Mouse (Mus musculus) CH12.LX (cell line): ENCODE measurements around the gene Elavl3. TPM values are rescaled to one million over a fixed set of nuclear protein-coding genes. Genes with fewer than 3 reads are reported as not detected.

Experiments
- DNase-seq: peaks from one replicate; pipeline ENCODE4 v3.0.0-alpha.2; 2013; ENCODE audit errors: extremely low read depth
- H3K27ac ChIP-seq: 2 replicates; pipeline ENCODE4 v1.5.1; 2012; ENCODE audit warnings: low read depth, mild to moderate bottlenecking, control low read depth, moderate library complexity; ENCODE audit not compliant: insufficient read depth
- H3K27me3 ChIP-seq: replicated peaks from 2 replicates; pipeline ENCODE3; 2012; ENCODE audit warnings: inconsistent platforms
- H3K36me3 ChIP-seq, 2 experiments: replicated peaks in 1 of 2; 2 replicates each; pipeline versions ENCODE3 to v1.6.1; 2012; ENCODE audit warnings: inconsistent platforms in 1 of 2, low read length in 1 of 2, mild to moderate bottlenecking in 1 of 2, mixed read lengths in 1 of 2, moderate library complexity in 1 of 2; ENCODE audit not compliant: control insufficient read depth in 1 of 2, insufficient read depth in 1 of 2
- H3K4me1 ChIP-seq, 2 experiments: 2 replicates each; pipeline ENCODE4 v1.6.1; 2012; ENCODE audit warnings: inconsistent platforms in 1 of 2, moderate library complexity in 1 of 2; ENCODE audit not compliant: insufficient read depth in 2 of 2, control insufficient read depth in 1 of 2
- H3K4me2 ChIP-seq: 2 replicates; pipeline ENCODE4 v1.6.1; 2012; ENCODE audit warnings: low read depth, mild to moderate bottlenecking, control low read depth; ENCODE audit not compliant: poor library complexity, insufficient read depth, severe bottlenecking
- H3K4me3 ChIP-seq, 3 experiments: fragments of 150-350 bp in 1 of 3; sonication (generic) in 1 of 3; replicated peaks in 1 of 3; 2 replicates each; pipeline versions ENCODE3 to v1.5.1; 2011 to 2012; ENCODE audit warnings: low read depth in 2 of 3, low read length in 2 of 3, mild to moderate bottlenecking in 2 of 3, moderate library complexity in 2 of 3, control low read depth in 1 of 3, improper control_type of control experiment in 1 of 3, inconsistent platforms in 1 of 3, mixed read lengths in 1 of 3; ENCODE audit not compliant: poor library complexity in 1 of 3
- H3K79me2 ChIP-seq: replicated peaks from 2 replicates; pipeline ENCODE4 v1.6.1; 2012; ENCODE audit warnings: mild to moderate bottlenecking, moderate library complexity; ENCODE audit not compliant: control insufficient read depth, poor library complexity, insufficient read depth, severe bottlenecking; ENCODE audit errors: extremely low read depth
- H3K9ac ChIP-seq: 2 replicates; pipeline ENCODE4 v1.6.1; 2012; ENCODE audit warnings: low read depth, mild to moderate bottlenecking, control low read depth, moderate library complexity; ENCODE audit not compliant: insufficient read depth
- H3K9me3 ChIP-seq: replicated peaks from 2 replicates; pipeline ENCODE3; 2012; ENCODE audit warnings: low read length, inconsistent platforms, mixed read lengths
- BHLHE40 ChIP-seq: IDR thresholded peaks from 2 replicates; pipeline ENCODE4 v1.6.1; 2011; ENCODE audit warnings: mild to moderate bottlenecking, low read depth, low read length, improper control_type of control experiment
- CHD1 ChIP-seq: IDR thresholded peaks from 2 replicates; pipeline ENCODE4 v1.6.1; 2012; ENCODE audit warnings: low read depth, low read length, improper control_type of control experiment, inconsistent platforms
- CHD2 ChIP-seq: IDR thresholded peaks from 2 replicates; pipeline ENCODE4 v1.6.1; 2011; ENCODE audit warnings: low read length, improper control_type of control experiment
- ELF1 ChIP-seq: IDR thresholded peaks from 2 replicates; pipeline ENCODE4 v1.6.1; 2014; ENCODE audit warnings: low read depth, mild to moderate bottlenecking, inconsistent platforms, low read length, improper control_type of control experiment
- ETS1 ChIP-seq: conservative IDR thresholded peaks from 2 replicates; pipeline ENCODE4 v1.6.1; 2012; ENCODE audit warnings: low read depth, mild to moderate bottlenecking, inconsistent platforms, low read length, improper control_type of control experiment, moderate library complexity
- HCFC1 ChIP-seq: IDR thresholded peaks from 2 replicates; pipeline ENCODE4 v1.6.1; 2012; ENCODE audit warnings: low read depth, mild to moderate bottlenecking, inconsistent platforms, low read length, improper control_type of control experiment
- JUND ChIP-seq: conservative IDR thresholded peaks from 2 replicates; pipeline ENCODE4 v1.6.1; 2011; ENCODE audit warnings: low read depth, low read length, improper control_type of control experiment
- MAX ChIP-seq: IDR thresholded peaks from 2 replicates; pipeline ENCODE4 v1.6.1; 2011; ENCODE audit warnings: low read length, improper control_type of control experiment
- MEF2A ChIP-seq: IDR thresholded peaks from 2 replicates; pipeline ENCODE4 v1.6.1; 2014; ENCODE audit warnings: low read depth, mild to moderate bottlenecking, inconsistent platforms, low read length, improper control_type of control experiment, borderline replicate concordance
- MYC ChIP-seq: IDR thresholded peaks from 2 replicates; pipeline ENCODE4 v1.6.1; 2011; ENCODE audit warnings: low read depth, mild to moderate bottlenecking, improper control_type of control experiment, low read length
- NRF1 ChIP-seq: IDR thresholded peaks from 2 replicates; pipeline ENCODE4 v1.6.1; 2014; ENCODE audit warnings: low read depth, mild to moderate bottlenecking, inconsistent platforms, low read length, improper control_type of control experiment, moderate library complexity
- POLR2A ChIP-seq: IDR thresholded peaks from 2 replicates; pipeline ENCODE4 v1.6.1; 2011; ENCODE audit warnings: low read depth, mild to moderate bottlenecking, improper control_type of control experiment, low read length
- RAD21 ChIP-seq: IDR thresholded peaks from 2 replicates; pipeline ENCODE4 v1.6.1; 2011; ENCODE audit warnings: low read depth, mild to moderate bottlenecking, low read length, improper control_type of control experiment, moderate library complexity
- TCF12 ChIP-seq: IDR thresholded peaks from 2 replicates; pipeline ENCODE4 v1.6.1; 2014; ENCODE audit warnings: low read depth, mild to moderate bottlenecking, inconsistent platforms, low read length, improper control_type of control experiment
- UBTF ChIP-seq: IDR thresholded peaks from 2 replicates; pipeline ENCODE4 v1.6.1; 2012; ENCODE audit warnings: low read depth, mild to moderate bottlenecking, inconsistent platforms, low read length, improper control_type of control experiment, moderate library complexity
- USF1 ChIP-seq: IDR thresholded peaks from 2 replicates; pipeline ENCODE4 v1.6.1; 2014; ENCODE audit warnings: low read depth, mild to moderate bottlenecking, inconsistent platforms, low read length, improper control_type of control experiment
- USF2 ChIP-seq: conservative IDR thresholded peaks from 2 replicates; pipeline ENCODE4 v1.6.1; 2011; ENCODE audit warnings: low read depth, low read length, improper control_type of control experiment
- ZC3H11A ChIP-seq: IDR thresholded peaks from 2 replicates; pipeline ENCODE4 v1.6.1; 2012; ENCODE audit warnings: low read depth, mild to moderate bottlenecking, inconsistent platforms, low read length, improper control_type of control experiment
- ZNF384 ChIP-seq: IDR thresholded peaks from 2 replicates; pipeline ENCODE4 v1.6.1; 2012; ENCODE audit warnings: low read depth, low read length, improper control_type of control experiment, inconsistent platforms
- dilution Hi-C: fragments of 300-500 bp; cut with MboI; formaldehyde crosslinking; loops from 2 replicates; pipeline ENCODE4 v1.14.3; 2020; ENCODE audit warnings: low sequenced_read_pairs; ENCODE audit not compliant: extremely low pct_unique_long_range_greater_than_20kb, extremely low pct_ligation_motif_present
- in situ Hi-C: fragments of 300-500 bp; cut with MboI; formaldehyde crosslinking; loops from 3 replicates; pipeline ENCODE4 v1.14.3; 2019; ENCODE audit warnings: low sequenced_read_pairs, low pct_ligation_motif_present, low pct_unique_long_range_greater_than_20kb, mixed read lengths
- polyA plus RNA-seq: library from polyadenylated mRNA; unstranded; fragments of >175 nt; gene quantifications from 2 replicates; pipeline ENCODE4 v1.2.1, GENCODE M21; 2012; ENCODE audit warnings: low read depth; ENCODE audit not compliant: insufficient read length
- total RNA-seq, 2 experiments: library from RNA; depleted of rRNA; stranded (reverse); fragments of 300-350 nt in 1 of 2; fragments of >200 nt in 1 of 2; gene quantifications; 2 replicates each; pipeline ENCODE4 v1.2.3; 2012 to 2014

The Elavl3 gene
- total and polyA plus RNA-seq, 3 experiments: 0.04 to 0.06 TPM; not detected in 1

GRCm38 (mm10) chr9:22092746-22093145, 40.9 kb upstream of the Elavl3 start:
- H3K79me2 ChIP-seq: no peaks in the 10 kb centered on the region
- no peaks in the 10 kb centered on the region for H3K36me3 ChIP-seq
- H3K9me3 ChIP-seq: no peaks in the 10 kb centered on the region
- H3K27me3 ChIP-seq: peaks cover 15% of the 10 kb centered on the region
- peaks cover 4 to 7% of the 10 kb centered on the region in 2 experiments; a peak in 2 of 4 replicates for H3K4me1 ChIP-seq
- H3K4me3 ChIP-seq: no peak overlapping the region
- H3K27ac ChIP-seq: no peak overlapping the region
- TF ChIP-seq RAD21 (no peak), USF2 (no peak), ZNF384 (0 out of 2 replicates have a peak, but pooled peaks have one; percentile 25), ZC3H11A (no peak), MYC (no peak), UBTF (no peak), MEF2A (no peak), TCF12 (no peak), MAX (no peak)
- no peak overlapping the region for H3K9ac ChIP-seq
- no peak for DNase-seq
- dilution Hi-C loops (no loop called here), in situ Hi-C loops (no loop called here)
- H3K4me2 ChIP-seq: no peak overlapping the region

GRCm38 (mm10) chr9:22089986-22090385, 38.2 kb upstream of the Elavl3 start:
- H3K9ac ChIP-seq: no peak overlapping the region
- DNase-seq: no peak
- no peak overlapping the region for H3K27ac ChIP-seq
- peaks cover 0 to 5% of the 10 kb centered on the region in 2 experiments; a peak in 2 of 4 replicates for H3K4me1 ChIP-seq
- peaks cover 3% of the 10 kb centered on the region; the same call in 1 of the 2 replicates for H3K79me2 ChIP-seq
- H3K4me2 ChIP-seq: no peak overlapping the region
- dilution Hi-C loops (no loop called here), in situ Hi-C loops (no loop called here)
- no peaks in the 10 kb centered on the region for H3K36me3 ChIP-seq
- no peak for TF ChIP-seq MAX
- no peak for TF ChIP-seq MYC
- no peak for TF ChIP-seq CHD1
- no peak for TF ChIP-seq JUND
- TF ChIP-seq NRF1: no peak
- no peak for TF ChIP-seq MEF2A
- no peak for TF ChIP-seq HCFC1
- TF ChIP-seq ELF1: no peak
- TF ChIP-seq RAD21: no peak
- no peak for TF ChIP-seq BHLHE40
- TF ChIP-seq ETS1: no peak
- TF ChIP-seq USF1: no peak
- TF ChIP-seq ZC3H11A: no peak
- no peak for TF ChIP-seq POLR2A
- TF ChIP-seq CHD2: no peak
- no peak for TF ChIP-seq TCF12
- no peak overlapping the region for H3K4me3 ChIP-seq
- no peaks in the 10 kb centered on the region for H3K9me3 ChIP-seq
- H3K27me3 ChIP-seq: peaks cover 5% of the 10 kb centered on the region
